16 mouse cellular contexts compared by ENCODE assay signal in the genomic region with DNA sequence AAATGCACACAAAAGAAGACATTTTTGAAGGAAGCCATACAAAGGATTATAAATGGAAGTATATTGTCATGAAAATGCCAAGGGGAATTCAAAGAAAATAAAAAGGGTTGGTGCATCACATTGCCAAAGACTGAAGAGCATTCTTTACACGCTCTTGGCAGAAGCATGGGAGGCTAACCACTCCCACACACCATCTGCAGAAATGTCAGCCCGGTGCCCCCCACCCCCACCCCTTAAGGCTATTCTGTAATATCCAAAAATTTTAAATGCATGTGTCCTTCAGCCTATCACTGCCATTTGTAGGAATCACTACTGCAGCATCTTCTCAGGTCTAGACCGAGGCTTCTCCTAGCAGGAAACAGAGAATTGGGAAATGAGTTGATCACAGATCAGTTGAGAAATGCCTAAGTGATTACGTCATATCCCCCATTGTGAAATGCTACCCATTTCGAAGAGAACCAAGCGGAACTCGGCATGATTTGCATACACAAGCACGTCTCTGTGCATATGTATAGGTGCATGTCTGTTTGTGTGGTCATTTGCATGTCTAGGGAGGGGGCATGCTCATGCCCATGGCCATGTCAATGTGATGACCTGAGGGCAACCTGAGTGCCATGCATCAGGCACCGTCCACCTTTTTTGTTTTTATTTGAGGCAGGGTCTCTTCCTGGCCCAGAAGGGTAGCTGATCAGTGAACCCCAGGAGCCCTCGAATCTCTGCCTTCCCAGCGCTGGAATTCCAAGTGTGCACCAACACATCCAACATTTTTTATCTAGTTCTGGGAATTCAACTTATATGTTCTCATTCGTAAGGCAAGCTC.
DNase-seq lines count a peak whose midpoint lies in the region; ATAC-seq and TF ChIP-seq lines count a peak whose summit lies in the region.
"Had no signal": no experiment of that assay in that cellular context is flagged by ENCODE, and none has a peak within 500 bp of the region (broad histone marks: within the 10 kb centered on the region; RNA-seq: fewer than 3 reads in every experiment).

No protein-coding gene starts in this region.

- no peaks in the 10 kb centered on the region for H3K36me3 ChIP-seq in forebrain, embryonic 14.5 days (ENCODE audit: control insufficient read depth, insufficient read depth, low read length)
- H3K36me3 ChIP-seq in forebrain, embryonic 13.5 days (ENCODE audit: poor library complexity, severe bottlenecking), result no peaks in the 10 kb centered on the region
- no peaks in the 10 kb centered on the region for H3K36me3 ChIP-seq in liver, embryonic 16.5 days (ENCODE audit: control insufficient read depth, insufficient read depth)
- no peaks in the 10 kb centered on the region for H3K36me3 ChIP-seq in liver, embryonic 12.5 days
- H3K36me3 ChIP-seq: heart, embryonic 15.5 days; liver, embryonic 13.5 days had no signal

- H3K4me1 ChIP-seq in forebrain, embryonic 14.5 days (ENCODE audit: control insufficient read depth, insufficient read depth, low read length), result peaks cover 5% of the 10 kb centered on the region; the same call in 1 of the 2 replicates
- H3K4me1 ChIP-seq in forebrain, embryonic 13.5 days, result peaks cover 26% of the 10 kb centered on the region
- no peaks in the 10 kb centered on the region for H3K4me1 ChIP-seq in liver, embryonic 16.5 days (ENCODE audit: control insufficient read depth, low read depth, low read length)
- H3K4me1 ChIP-seq in liver, embryonic 12.5 days, result no peaks in the 10 kb centered on the region
- H3K4me1 ChIP-seq: heart, embryonic 15.5 days; liver, embryonic 13.5 days had no signal

- H3K4me3 ChIP-seq in forebrain, embryonic 14.5 days (ENCODE audit: low read depth, low read length), result no peak overlapping the region
- H3K4me3 ChIP-seq in forebrain, embryonic 13.5 days, result no peak overlapping the region
- no peak overlapping the region for H3K4me3 ChIP-seq in liver, embryonic 16.5 days (ENCODE audit: low read depth, low read length)
- H3K4me3 ChIP-seq in liver, embryonic 12.5 days, result no peak overlapping the region
- H3K4me3 ChIP-seq in layer of hippocampus, adult 2 months, result no peak overlapping the region
- H3K4me3 ChIP-seq: heart, embryonic 15.5 days; liver, embryonic 13.5 days; myocyte had no signal

- H3K4me2 ChIP-seq in forebrain, embryonic 14.5 days (ENCODE audit: low read length), result no peak overlapping the region
- no peak overlapping the region for H3K4me2 ChIP-seq in forebrain, embryonic 13.5 days
- H3K4me2 ChIP-seq in liver, embryonic 16.5 days (ENCODE audit: low read depth, low read length), result no peak overlapping the region
- H3K4me2 ChIP-seq in liver, embryonic 12.5 days, result no peak overlapping the region
- H3K4me2 ChIP-seq: heart, embryonic 15.5 days; liver, embryonic 13.5 days had no signal

- H3K9ac ChIP-seq in forebrain, embryonic 14.5 days (ENCODE audit: low read length), result no peak overlapping the region
- no peak overlapping the region for H3K9ac ChIP-seq in forebrain, embryonic 13.5 days
- H3K9ac ChIP-seq in liver, embryonic 16.5 days (ENCODE audit: low read depth, low read length), result no peak overlapping the region
- no peak overlapping the region for H3K9ac ChIP-seq in liver, embryonic 12.5 days
- H3K9ac ChIP-seq: heart, embryonic 15.5 days; liver, embryonic 13.5 days had no signal

- peak; percentile 46; the same call in 1 of the 2 replicates for ATAC-seq in forebrain, embryonic 14.5 days
- no peak; the same call in 1 of the 2 replicates for ATAC-seq in forebrain, embryonic 13.5 days
- ATAC-seq in liver, embryonic 16.5 days (ENCODE audit: low read depth), result peak; percentile 11; the same call in 1 of the 2 replicates
- no peak for ATAC-seq in liver, embryonic 12.5 days
- ATAC-seq in monocyte, adult 5-6 weeks (replicated peaks; ENCODE audit: insufficient number of reproducible peaks, low FRiP score, low TSS enrichment, poor library complexity, severe bottlenecking), result peak; percentile 80
- ATAC-seq: inflammation-experienced regulatory T-cells, adult 6 months had no signal

- H3K27me3 ChIP-seq in forebrain, embryonic 14.5 days (replicated peaks; ENCODE audit: control insufficient read depth, insufficient read depth, low read length), result no peaks in the 10 kb centered on the region
- no peaks in the 10 kb centered on the region for H3K27me3 ChIP-seq in forebrain, embryonic 13.5 days
- H3K27me3 ChIP-seq in liver, embryonic 16.5 days (ENCODE audit: control insufficient read depth, insufficient read depth, low read depth, low read length), result no peaks in the 10 kb centered on the region
- H3K27me3 ChIP-seq in liver, embryonic 12.5 days (replicated peaks), result no peaks in the 10 kb centered on the region
- H3K27me3 ChIP-seq: heart, embryonic 15.5 days; liver, embryonic 13.5 days had no signal

- peak; percentile 47 for DNase-seq in forebrain, embryonic 14.5 days (ENCODE audit: low spot score)
- DNase-seq in ZHBTc4 (ENCODE audit: low read depth, low spot score), result peak; percentile 65
- DNase-seq in layer of hippocampus, adult 2 months (ENCODE audit: low spot score in 2 of 2), result no peak
- no peak for DNase-seq in B cell, adult 2 months
- DNase-seq: adrenal gland, postnatal 10 days; cerebellum, adult 9-10 months; left cerebral cortex, postnatal 4 days; liver, embryonic 13.5 days; right cerebral cortex, adult 18-20 months had no signal

- no peaks in the 10 kb centered on the region for H3K9me3 ChIP-seq in forebrain, embryonic 14.5 days (replicated peaks; ENCODE audit: control insufficient read depth, low read length)
- no peaks in the 10 kb centered on the region for H3K9me3 ChIP-seq in forebrain, embryonic 13.5 days (replicated peaks)
- no peaks in the 10 kb centered on the region for H3K9me3 ChIP-seq in liver, embryonic 16.5 days (replicated peaks; ENCODE audit: control insufficient read depth, low read length)
- no peaks in the 10 kb centered on the region for H3K9me3 ChIP-seq in liver, embryonic 12.5 days (replicated peaks)
- H3K9me3 ChIP-seq: heart, embryonic 15.5 days; liver, embryonic 13.5 days had no signal

- WGBS in forebrain, embryonic 14.5 days, result 52% methylated on average over 12 of the region's 12 CpGs
- WGBS in forebrain, embryonic 13.5 days, result 52% methylated on average over 12 of the region's 12 CpGs
- 36% methylated on average over 12 of the region's 12 CpGs for WGBS in liver, embryonic 16.5 days (ENCODE audit: insufficient replicate concordance)
- 45% methylated on average over 12 of the region's 12 CpGs for WGBS in liver, embryonic 12.5 days (ENCODE audit: insufficient replicate concordance)

- no peak overlapping the region for H3K27ac ChIP-seq in forebrain, embryonic 14.5 days (ENCODE audit: low read depth, low read length)
- H3K27ac ChIP-seq in forebrain, embryonic 13.5 days, result no peak overlapping the region
- no peak overlapping the region for H3K27ac ChIP-seq in liver, embryonic 16.5 days (ENCODE audit: low read length)
- H3K27ac ChIP-seq in liver, embryonic 12.5 days, result no peak overlapping the region
- H3K27ac ChIP-seq in layer of hippocampus, adult 2 months, result no peak overlapping the region
- H3K27ac ChIP-seq: heart, embryonic 15.5 days; liver, embryonic 13.5 days had no signal

- no peak for TF ChIP-seq CTCF in layer of hippocampus, adult 2 months (conservative IDR thresholded peaks at IDR 0.05)

Comparison
In these comparisons a context has a peak if more than half of its experiments do, and no peak if none do; other contexts are left out.
1. ATAC-seq: peak in forebrain, embryonic 14.5 days (single experiment), liver, embryonic 16.5 days (single experiment) and monocyte, adult 5-6 weeks (single experiment); none in forebrain, embryonic 13.5 days (single experiment) and liver, embryonic 12.5 days (single experiment).
2. DNase-seq: peak in forebrain, embryonic 14.5 days (single experiment) and ZHBTc4 (single experiment); none in layer of hippocampus, adult 2 months (0 of 2) and B cell, adult 2 months (0 of 2).